Mouse (Mus musculus) limb, embryonic 11.5 days (tissue): Measurements from ENCODE around the gene Myh1. TPM values are rescaled to one million over a fixed set of nuclear protein-coding genes. Genes with fewer than 3 reads are reported as not detected.

Source experiments
- ATAC-seq: fragments of 200-750 bp; cut with Nextera tagmentation; 2 replicates; pipeline ENCODE4 v1.8.0; 2017; ENCODE audit warnings: low read depth; ENCODE audit not compliant: insufficient number of reproducible peaks, low FRiP score, low TSS enrichment
- DNase-seq: peaks from one replicate; pipeline ENCODE4 v3.0.0-alpha.2; 2015; ENCODE audit warnings: low spot score
- H3K27ac ChIP-seq: fragments of 300-500 bp; sonication (generic); replicated peaks from 2 replicates; pipeline ENCODE4 v1.5.1; 2014; ENCODE audit warnings: low read depth, mild to moderate bottlenecking, low read length
- H3K27me3 ChIP-seq: fragments of 300-500 bp; sonication (generic); 2 replicates; pipeline ENCODE4 v1.6.1; 2014; ENCODE audit warnings: mild to moderate bottlenecking, low read length, mixed read lengths; ENCODE audit not compliant: control insufficient read depth, insufficient read depth
- H3K36me3 ChIP-seq: fragments of 300-500 bp; sonication (generic); 2 replicates; pipeline ENCODE4 v1.6.1; 2014; ENCODE audit warnings: mild to moderate bottlenecking, low read length, moderate library complexity, mixed read lengths; ENCODE audit not compliant: control insufficient read depth, insufficient read depth
- H3K4me1 ChIP-seq: fragments of 300-500 bp; sonication (generic); 2 replicates; pipeline ENCODE4 v1.6.1; 2014; ENCODE audit warnings: low read length, mixed read lengths; ENCODE audit not compliant: control insufficient read depth, insufficient read depth
- H3K4me2 ChIP-seq: fragments of 300-500 bp; sonication (generic); 2 replicates; pipeline ENCODE4 v1.6.1; 2014; ENCODE audit warnings: low read depth, mild to moderate bottlenecking, moderate library complexity; ENCODE audit not compliant: severe bottlenecking
- H3K4me3 ChIP-seq: fragments of 300-500 bp; sonication (generic); 2 replicates; pipeline ENCODE4 v1.5.1; 2014; ENCODE audit warnings: low read depth, low read length
- H3K9ac ChIP-seq: fragments of 300-500 bp; sonication (generic); 2 replicates; pipeline ENCODE4 v1.6.1; 2014; ENCODE audit warnings: mild to moderate bottlenecking, low read length
- H3K9me3 ChIP-seq: fragments of 300-500 bp; sonication (generic); 2 replicates; pipeline ENCODE4 v1.6.1; 2016; ENCODE audit warnings: low read length; ENCODE audit not compliant: control insufficient read depth
- WGBS: fragments of 180-500 bp; shearing (Covaris S2); extraction: QIAGEN DNeasy Blood & Tissue Kit; methylation state at CpG from one replicate; pipeline ENCODE4 v1.1.7; 2014; 5-methylcytosine and 5-hydroxymethylcytosine counted together
- polyA plus RNA-seq: library from polyadenylated mRNA; unstranded; fragments of >200 nt; fragmentation: Nextera tagmentation; extraction: Ambion mirVana; gene quantifications from 2 replicates; pipeline ENCODE4 v1.2.1, GENCODE M21; 2014

The Myh1 gene
- polyA plus RNA-seq, 1 experiment from 2014 or later: 0.19 TPM

DNA sequence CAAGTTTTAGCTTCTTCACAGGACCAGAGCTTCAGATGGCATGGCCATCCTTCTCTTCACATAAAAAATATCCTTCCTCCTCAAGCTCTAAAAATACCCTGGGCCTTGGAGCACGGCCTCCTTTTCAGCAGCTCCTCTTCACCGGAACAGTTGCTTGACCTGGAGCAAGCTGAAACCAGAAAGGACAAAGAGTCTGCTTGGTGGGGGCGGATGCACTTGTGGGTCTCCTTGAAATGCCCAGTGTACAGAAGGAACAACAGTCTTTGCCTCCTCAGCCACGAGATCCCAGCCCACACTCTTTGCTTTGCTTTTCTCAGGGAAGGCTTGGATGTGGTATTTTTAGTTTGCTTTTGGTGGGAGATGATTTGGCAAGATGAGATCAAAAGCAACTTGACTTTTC is 36.2 kb upstream of the Myh1 start:
- no peak for ATAC-seq
- no peaks in the 10 kb centered on the region for H3K9me3 ChIP-seq
- H3K27me3 ChIP-seq: no peaks in the 10 kb centered on the region
- no peaks in the 10 kb centered on the region for H3K4me1 ChIP-seq
- H3K9ac ChIP-seq: no peak overlapping the region
- H3K4me3 ChIP-seq: no peak overlapping the region
- H3K36me3 ChIP-seq: no peaks in the 10 kb centered on the region
- DNase-seq: no peak
- WGBS: 87% methylated on average over 4 of the region's 4 CpGs
- no peak overlapping the region for H3K27ac ChIP-seq
- no peak overlapping the region for H3K4me2 ChIP-seq

GRCm38 (mm10) chr11:67164851-67165250 is 35.0 kb upstream of the Myh1 start:
- Histone ChIP-seq H3K27me3 (no peaks in the 10 kb centered on the region), H3K9me3 (no peaks in the 10 kb centered on the region), H3K9ac (no peak overlapping the region), H3K36me3 (no peaks in the 10 kb centered on the region), H3K27ac (no peak overlapping the region), H3K4me1 (no peaks in the 10 kb centered on the region), H3K4me2 (no peak overlapping the region), H3K4me3 (no peak overlapping the region)
- 64% methylated on average over 5 of the region's 5 CpGs for WGBS
- ATAC-seq (no peak), DNase-seq (no peak)

- H3K4me2 ChIP-seq: no peak overlapping the region
- no peak for ATAC-seq
- no peaks in the 10 kb centered on the region for H3K4me1 ChIP-seq
- no peak overlapping the region for H3K4me3 ChIP-seq
- no peak overlapping the region for H3K27ac ChIP-seq
- no peaks in the 10 kb centered on the region for H3K36me3 ChIP-seq
- no peak for DNase-seq
- no peaks in the 10 kb centered on the region for H3K27me3 ChIP-seq
- no peaks in the 10 kb centered on the region for H3K9me3 ChIP-seq
- 65% methylated on average over 5 of the region's 5 CpGs for WGBS
- H3K9ac ChIP-seq: no peak overlapping the region
Measured at GRCm38 (mm10) chr11:67169301-67169700, 30.6 kb upstream of the Myh1 start.

DNA sequence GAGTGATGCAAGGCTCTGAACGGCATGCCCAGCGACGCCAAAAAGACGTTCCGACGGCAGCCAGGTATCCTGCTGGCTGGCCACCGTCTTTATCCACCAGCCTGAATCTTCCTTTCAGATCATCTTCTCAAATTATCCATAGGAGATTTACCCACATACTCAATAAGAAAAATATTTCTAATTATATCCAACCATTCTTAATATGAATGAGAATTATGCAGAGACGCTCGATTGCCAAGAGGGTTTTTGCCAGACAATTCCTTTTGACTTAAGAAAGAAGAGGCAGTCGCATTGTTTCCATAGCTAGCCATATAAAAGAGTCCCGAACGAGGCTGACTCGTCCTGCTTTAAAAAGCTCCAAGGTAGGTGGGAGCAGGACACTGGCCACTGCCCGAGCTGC is 29.1 kb upstream of the Myh1 start, which contains the start of gene Myh2:
Myh2 (plus strand) TSS at position 301 of the 400 bp plus-strand sequence.
- Histone ChIP-seq H3K27ac (no peak within 1 kb of the TSS), H3K4me3 (no peak within 1 kb of the TSS), H3K27me3 (no peaks in the 10 kb centered on the region), H3K4me2 (no peak within 1 kb of the TSS), H3K9me3 (no peaks in the 10 kb centered on the region), H3K4me1 (no peaks in the 10 kb centered on the region), H3K9ac (no peak within 1 kb of the TSS), H3K36me3 (no peaks in the 10 kb centered on the region)
- ATAC-seq (no peak), DNase-seq (no peak)
- 86% methylated on average over 14 of the region's 14 CpGs for WGBS

- 93% methylated on average over 2 of the region's 2 CpGs for WGBS
- Histone ChIP-seq H3K9ac (no peak overlapping the region), H3K27me3 (no peaks in the 10 kb centered on the region), H3K4me1 (no peaks in the 10 kb centered on the region), H3K36me3 (no peaks in the 10 kb centered on the region), H3K27ac (no peak overlapping the region), H3K9me3 (no peaks in the 10 kb centered on the region), H3K4me3 (no peak overlapping the region), H3K4me2 (no peak overlapping the region)
- ATAC-seq: no peak
- no peak for DNase-seq
Measured at GRCm38 (mm10) chr11:67172439-67172838, 27.4 kb upstream of the Myh1 start.

DNA sequence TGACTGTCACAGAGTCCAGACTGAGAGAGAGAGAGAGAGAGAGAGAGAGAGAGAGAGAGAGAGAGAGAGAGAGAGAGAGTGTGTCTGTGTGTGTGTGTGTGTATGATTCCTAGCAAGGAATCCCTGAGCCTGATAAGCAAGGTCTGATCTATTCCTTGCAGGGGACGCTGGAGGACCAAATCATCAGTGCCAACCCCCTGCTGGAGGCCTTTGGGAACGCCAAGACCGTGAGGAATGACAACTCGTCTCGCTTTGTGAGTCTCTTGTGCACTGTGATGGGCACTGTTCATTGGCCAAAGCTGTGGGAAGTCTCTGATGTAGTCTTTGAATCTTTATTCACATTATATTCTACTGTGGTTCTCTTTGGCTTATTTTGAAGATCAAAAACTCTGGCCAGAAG is 23.5 kb upstream of the Myh1 start:
- ATAC-seq (no peak), DNase-seq (no peak)
- WGBS: 77% methylated on average over 5 of the region's 5 CpGs

DNA sequence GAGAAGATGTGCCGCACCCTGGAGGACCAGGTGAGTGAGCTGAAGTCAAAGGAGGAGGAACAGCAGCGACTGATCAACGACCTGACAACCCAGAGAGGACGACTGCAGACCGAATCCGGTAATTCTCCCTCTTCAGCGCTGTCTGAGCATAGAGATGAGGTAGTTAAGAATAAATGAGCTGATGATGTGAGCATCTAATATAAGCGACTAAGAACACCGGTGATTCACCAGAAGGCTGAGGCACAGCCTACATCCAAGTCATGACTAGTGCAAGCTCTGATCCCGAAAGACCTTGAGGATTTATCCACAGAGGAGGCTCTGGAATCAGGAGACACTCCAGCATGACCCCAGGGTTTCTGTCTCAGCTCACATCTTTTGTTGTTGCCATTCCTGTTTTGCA is 9.5 kb upstream of the Myh1 start:
- Histone ChIP-seq H3K4me1 (no peaks in the 10 kb centered on the region), H3K36me3 (no peaks in the 10 kb centered on the region), H3K4me2 (no peak overlapping the region), H3K4me3 (no peak overlapping the region), H3K9ac (no peak overlapping the region), H3K27ac (no peak overlapping the region), H3K27me3 (no peaks in the 10 kb centered on the region), H3K9me3 (no peaks in the 10 kb centered on the region)
- ATAC-seq: no peak
- no peak for DNase-seq
- 81% methylated on average over 10 of the region's 10 CpGs for WGBS

More for the DNA sequence above, 23.5 kb upstream of the Myh1 start:
- H3K4me2 ChIP-seq: no peak overlapping the region
- H3K27ac ChIP-seq: no peak overlapping the region
- H3K9me3 ChIP-seq: no peaks in the 10 kb centered on the region
- no peak overlapping the region for H3K9ac ChIP-seq
- no peaks in the 10 kb centered on the region for H3K36me3 ChIP-seq
- no peaks in the 10 kb centered on the region for H3K4me1 ChIP-seq
- no peak overlapping the region for H3K4me3 ChIP-seq
- no peaks in the 10 kb centered on the region for H3K27me3 ChIP-seq

DNA sequence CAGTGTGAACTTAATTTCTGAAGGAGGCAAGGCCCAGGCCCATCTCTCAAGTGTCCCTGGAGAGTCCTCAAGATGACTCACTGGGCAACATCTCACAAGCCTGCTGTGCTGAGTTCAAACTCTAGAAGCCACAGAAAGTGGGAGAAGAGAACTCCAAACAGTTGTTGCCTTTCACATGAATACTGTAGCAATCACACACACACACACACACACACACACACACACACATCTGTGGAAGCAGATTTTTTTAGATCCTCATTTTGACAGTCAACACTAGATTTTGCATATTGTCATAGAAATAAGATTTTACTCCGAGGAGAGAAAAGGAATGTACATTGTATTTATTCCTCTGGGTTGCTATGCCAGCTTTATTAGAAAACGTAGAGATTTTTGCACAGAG is 9.0 kb upstream of the Myh1 start:
- no peaks in the 10 kb centered on the region for H3K27me3 ChIP-seq
- H3K9me3 ChIP-seq: no peaks in the 10 kb centered on the region
- no peak overlapping the region for H3K27ac ChIP-seq
- 86% methylated on average over 2 of the region's 2 CpGs for WGBS
- no peak overlapping the region for H3K4me3 ChIP-seq
- H3K9ac ChIP-seq: no peak overlapping the region
- DNase-seq: no peak
- ATAC-seq: no peak
- no peaks in the 10 kb centered on the region for H3K36me3 ChIP-seq
- H3K4me1 ChIP-seq: no peaks in the 10 kb centered on the region
- no peak overlapping the region for H3K4me2 ChIP-seq

GRCm38 (mm10) chr11:67191496-67191895 is 8.4 kb upstream of the Myh1 start:
- DNase-seq (no peak), ATAC-seq (no peak)
- Histone ChIP-seq H3K4me3 (no peak overlapping the region), H3K4me1 (no peaks in the 10 kb centered on the region), H3K9ac (no peak overlapping the region), H3K27me3 (no peaks in the 10 kb centered on the region), H3K4me2 (no peak overlapping the region), H3K27ac (no peak overlapping the region), H3K9me3 (no peaks in the 10 kb centered on the region), H3K36me3 (no peaks in the 10 kb centered on the region)
- WGBS: 89% methylated on average over 14 of the region's 14 CpGs
